Mouse (Mus musculus): ENCODE results near the gene Col11a2.

Col11a2 gene

DNA sequence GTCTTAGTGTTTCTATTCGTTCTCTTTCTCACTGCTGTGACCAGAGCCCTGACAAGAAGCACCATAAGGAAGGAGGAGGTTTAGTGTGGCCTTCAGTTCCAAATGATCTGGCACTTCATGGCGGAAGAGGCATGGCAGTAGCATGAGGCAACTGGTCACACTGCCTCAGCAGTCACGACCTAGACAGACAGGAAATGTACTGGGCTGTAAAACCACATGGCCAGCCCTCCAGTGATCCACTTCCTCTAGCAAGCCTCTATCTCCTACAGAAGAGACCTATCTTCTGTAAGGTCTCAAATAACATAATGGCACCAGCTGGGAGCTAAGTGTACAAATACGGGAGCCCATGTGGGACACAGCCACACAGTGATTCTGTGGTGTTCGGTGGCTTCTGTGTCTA, 32.9 kb downstream of the Col11a2 start:
- no peak for DNase-seq

DNA sequence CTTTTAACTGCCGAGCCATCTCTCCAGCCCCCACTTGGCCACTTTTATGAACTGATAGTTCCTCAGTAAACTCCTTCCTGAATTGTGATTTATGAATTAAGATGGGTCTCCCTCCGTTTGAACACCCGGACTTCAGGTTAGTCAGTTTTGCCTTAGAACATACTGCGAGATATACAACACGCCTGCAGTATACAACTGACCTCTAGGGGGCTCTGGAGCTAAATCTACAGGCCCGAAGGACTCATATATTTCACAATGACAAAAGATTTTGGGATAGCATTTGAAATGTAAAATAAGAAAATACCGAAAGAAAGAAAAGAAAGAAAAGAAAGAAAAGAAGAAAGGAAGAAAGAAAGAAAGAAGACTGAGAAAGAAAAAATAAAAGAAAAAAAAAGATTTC, 36.0 kb downstream of the Col11a2 start:
- DNase-seq = peak; percentile 82

DNA sequence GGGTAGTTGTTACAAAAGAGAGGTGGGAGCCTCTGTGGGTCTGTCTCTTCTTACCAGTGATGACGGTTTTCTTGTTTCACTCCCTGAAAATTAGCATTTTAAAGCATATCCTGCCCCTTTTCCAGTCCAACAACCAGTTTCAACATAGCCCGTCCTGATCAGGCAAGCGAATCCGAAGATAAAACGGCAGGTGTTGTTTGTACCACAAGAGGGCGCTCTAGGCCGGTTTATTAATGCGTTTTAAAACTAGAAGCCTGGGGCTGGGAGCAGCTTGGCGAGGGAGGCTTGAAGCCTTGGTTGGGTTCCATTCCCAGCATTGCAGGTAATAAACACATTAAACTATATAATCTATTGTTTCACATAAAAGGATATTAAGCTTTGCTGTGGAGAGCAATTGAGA, 38.3 kb downstream of the Col11a2 start:
- DNase-seq = peak; percentile 70

DNA sequence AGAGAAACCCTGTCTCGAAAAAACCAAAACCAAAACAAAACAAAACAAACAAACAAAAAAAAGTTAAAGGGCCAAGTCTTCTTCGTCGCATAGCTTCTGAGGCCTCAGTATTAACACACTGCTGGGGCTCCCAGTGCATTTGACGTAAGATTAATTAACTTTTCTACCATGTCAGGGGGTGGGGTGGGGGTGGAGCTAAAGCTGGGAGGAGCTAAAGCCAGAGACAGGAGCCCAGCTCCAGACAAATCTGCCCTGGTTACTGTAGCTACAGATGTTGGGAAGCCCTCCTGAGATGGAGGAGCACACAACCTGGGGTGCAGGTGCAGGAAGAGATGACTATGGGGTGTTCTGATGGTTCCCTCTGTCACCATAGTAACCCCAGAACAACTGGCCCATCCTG, 38.9 kb downstream of the Col11a2 start:
- DNase-seq = no peak

DNA sequence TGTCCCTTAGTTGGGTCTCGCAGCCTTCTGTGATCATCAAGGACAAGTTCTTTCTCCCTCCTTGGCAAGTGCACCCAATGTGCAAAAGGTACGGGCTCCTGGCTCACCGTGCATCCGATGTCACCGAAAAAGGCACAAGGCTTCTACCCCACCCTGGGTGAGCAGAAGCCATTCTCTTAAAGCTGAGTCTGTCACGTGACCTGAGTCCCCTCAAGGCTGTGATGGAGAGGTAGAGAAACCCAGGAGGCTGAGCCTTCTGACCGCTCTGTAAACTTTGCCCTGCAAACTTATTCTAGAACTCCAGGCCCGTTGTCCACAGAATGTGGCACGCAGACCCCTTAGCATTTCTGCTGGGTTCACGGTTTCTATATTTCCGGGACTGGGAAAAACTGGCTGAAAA, 39.8 kb downstream of the Col11a2 start:
- no peak for DNase-seq

DNA sequence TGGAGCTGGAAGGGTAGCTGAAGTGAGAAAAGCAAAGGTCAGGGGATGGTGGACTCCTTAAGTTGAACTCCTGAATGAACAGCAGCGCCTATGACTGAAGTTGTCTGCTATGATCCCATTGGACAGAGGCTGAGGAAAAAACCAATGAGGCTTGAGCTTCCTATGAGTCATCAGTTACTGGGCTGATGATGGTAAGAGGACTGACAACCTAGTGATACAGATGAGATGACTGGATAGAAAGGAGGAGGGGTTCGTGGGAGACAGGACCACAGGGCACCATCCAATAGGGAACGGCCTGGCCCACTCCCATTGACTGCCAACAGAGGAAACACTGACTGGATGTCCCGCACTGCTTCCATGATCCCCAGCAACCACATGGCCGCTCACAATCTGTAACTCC, 40.4 kb downstream of the Col11a2 start:
- DNase-seq = no peak

DNA sequence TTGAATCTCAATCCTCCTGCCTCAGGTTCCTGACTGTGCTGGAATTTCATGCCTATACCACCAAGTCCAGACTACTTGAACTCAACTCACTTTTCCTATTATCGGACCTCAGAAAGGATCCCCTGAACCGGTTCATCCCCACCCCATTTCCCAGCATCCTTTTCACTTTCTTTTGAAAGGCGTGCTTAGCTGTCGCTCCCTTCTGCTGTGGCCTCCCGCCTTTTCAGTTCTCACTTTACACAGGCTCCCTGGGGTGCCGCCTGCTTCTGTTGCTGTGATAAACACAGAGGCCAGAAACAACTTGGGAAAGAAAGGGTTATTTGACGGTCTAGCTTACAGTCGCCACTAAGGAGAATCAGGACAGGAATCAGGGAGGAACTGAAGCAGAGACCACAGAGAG, 43.9 kb downstream of the Col11a2 start:
- no peak for DNase-seq

DNA sequence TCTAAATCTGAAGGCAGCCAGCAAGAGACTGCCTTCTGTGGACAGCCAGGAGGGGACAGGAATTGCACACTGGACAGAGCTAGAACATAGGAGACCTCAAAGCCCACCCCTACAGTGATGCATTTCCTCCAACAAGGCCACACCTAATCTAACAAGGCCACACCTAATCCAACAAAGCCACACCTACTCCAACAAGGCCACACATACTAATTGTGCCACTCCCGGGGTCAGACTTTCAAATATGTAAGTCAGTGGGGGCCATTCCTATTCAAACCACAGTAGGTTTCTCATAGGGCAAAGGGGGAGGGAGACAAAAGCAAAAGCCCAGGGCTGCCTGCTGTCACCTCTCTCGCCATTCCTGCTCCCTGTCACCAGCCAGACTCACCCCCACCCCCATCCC, 48.1 kb downstream of the Col11a2 start:
- no peak for DNase-seq

DNA sequence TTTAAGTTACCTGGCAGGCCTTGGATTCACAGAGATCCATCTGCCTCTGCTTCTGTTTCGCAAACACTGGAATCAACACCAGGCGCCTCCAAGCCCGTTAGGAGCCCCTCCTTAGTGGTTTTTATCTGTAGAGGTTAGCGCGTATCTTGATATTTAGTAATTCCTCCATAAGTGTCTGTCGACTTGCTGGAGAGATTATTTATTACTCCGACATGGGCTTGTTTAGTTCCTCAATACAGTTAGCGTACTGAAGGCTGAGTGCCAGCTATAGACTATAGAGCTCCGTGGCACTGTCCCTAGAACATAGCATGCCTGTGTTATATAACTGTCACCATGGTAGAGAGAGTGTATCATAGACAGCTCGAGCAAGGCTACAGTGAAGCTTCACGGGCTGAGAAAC, 48.9 kb downstream of the Col11a2 start:
- no peak for DNase-seq

DNA sequence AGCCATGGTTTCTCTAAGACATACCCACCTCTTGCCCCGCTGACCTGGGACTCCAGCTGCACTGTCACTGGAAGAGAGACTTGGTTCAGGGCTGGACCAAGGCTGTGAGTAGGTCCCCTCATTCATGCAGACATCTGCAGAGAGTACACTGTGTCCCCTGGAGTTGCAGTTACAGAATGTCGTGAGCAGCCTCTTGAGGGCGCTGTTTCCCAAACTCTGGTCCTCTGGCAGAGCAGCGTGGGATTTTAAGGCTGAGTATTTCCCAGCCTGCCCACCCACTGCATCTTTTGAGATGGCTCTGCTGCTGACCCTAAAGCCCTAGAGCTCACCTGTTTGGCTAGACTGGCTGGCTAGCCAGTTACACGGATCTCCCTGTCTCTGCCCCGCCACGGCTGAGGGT, 51.7 kb downstream of the Col11a2 start:
- DNase-seq = peak; percentile 67

DNA sequence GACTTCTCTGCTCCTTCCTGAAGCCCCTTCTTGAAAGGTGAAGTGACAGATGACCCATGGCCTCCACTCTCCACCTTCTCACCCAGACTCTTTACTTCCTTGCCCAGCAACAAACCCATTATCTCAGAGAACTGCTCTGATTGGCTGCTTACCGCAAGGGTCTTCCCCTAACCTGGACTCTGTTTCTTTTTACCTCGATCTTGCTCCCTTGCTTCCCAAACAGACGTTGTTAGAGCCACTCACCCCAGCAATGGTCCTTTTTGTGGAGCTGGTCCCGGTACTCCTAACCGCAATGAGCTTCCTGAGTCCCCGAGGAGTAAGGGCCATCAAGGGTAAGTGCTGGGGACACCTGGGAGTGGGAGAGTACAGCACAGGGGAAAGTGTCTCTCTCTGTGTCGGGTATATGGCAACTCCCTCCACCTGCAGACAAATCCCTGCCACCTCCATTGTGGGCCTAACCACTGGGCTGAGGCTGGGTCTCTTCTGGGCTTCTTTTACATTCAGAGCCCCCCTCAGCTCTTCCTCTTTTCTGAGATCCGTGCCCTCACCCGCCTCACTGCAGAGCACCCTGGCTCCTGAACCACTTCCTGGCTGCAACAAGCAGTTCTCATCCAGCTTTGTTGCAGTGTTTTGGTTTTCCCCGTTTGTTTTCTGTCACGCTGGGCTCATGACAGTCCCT, 53.1 kb downstream of the Col11a2 start, which contains the start of gene H2-Oa:
Gene H2-Oa (plus strand): TSS at position 144 of the 679 bp plus-strand sequence.
- DNase-seq = peak; percentile 73

DNA sequence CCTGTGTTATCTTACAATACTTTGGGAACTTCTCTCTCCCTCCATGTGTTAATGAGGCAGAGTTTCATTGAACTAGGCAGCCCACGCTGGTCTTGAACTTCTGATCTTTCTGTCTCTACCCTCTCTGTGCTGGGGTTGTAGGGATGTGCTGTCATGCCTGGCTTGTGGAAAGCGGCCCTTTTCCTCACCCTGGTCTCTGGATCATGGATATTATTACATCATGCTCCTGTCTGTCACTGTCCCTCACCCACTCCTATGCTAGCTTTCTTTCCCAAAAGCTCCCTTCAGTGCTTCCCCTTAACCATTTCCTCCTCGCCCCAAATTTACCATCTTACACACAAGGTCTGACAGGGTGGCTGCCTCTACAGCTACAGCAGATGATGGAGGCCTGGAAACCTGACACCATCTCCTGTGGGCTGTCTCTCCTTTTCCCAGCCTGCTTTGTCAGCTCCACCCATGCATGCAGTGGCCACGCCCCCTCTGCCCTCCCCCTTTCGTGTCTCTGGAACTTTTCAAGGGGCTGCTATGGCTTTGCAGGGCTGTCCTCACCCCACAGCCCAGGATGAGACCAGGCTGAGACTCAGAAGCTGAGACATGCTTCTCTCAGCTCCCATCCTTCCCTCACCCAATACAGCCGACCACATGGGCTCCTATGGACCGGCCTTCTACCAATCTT, 54.1 kb downstream of the Col11a2 start:
- peak; percentile 69 for DNase-seq

DNA sequence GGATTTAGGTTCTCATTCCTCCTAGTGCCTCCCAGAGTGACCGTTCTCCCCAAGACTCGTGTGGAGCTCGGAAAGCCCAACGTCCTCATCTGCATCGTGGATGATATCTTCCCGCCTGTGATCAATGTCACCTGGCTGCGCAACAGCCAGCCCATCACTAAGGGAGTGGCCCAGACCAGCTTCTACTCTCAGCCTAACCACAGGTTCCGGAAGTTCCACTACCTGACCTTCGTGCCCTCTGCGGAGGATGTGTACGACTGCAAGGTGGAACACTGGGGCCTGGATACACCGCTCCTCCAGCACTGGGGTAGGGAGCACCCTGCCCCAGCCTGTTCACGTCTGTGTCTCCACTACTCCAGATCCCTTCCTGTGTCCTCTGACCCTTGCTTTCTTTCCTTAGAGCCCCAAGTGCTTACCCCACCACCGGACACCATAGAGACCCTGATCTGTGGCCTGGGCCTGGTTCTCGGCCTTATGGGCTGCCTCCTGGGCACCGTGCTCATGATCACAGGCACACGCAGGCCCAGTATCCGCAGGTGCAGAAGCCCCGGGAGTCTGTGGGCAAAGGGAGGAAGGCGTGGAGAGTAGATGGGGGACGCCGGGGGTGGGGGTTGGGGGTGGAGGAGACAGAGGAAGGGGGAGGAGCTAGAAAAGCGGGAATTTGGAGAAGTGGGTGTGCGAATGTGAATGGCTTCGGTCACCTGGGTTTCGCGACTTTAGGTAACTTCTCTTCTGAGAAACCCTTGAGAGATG, 55.2 kb downstream of the Col11a2 start:
- peak; percentile 54 for DNase-seq

DNA sequence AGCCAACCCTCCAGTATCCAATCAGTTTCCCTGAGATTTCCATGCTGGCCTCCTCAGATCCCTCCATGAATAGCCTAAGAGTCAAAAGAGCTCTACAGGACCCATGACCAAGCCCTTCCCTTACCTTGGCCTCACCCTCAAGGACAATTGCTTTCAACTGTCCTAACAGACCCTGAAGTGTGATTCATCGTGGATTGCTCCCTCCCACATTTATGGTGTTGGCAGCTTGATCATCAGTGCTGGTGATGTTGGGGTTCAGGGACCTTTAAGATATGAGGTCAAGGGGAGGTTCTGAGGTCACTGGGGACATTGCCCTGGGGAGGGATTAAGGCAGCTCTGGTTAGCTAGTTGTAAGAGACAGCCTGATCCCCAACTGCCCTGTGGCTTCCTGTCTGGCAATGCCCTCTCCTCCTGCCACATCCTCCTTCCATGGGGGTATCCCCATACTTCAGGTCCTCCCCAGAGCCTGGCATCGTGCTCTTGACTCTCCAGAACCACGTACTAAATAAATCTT, 57.3 kb downstream of the Col11a2 start:
- no peak for DNase-seq

DNA sequence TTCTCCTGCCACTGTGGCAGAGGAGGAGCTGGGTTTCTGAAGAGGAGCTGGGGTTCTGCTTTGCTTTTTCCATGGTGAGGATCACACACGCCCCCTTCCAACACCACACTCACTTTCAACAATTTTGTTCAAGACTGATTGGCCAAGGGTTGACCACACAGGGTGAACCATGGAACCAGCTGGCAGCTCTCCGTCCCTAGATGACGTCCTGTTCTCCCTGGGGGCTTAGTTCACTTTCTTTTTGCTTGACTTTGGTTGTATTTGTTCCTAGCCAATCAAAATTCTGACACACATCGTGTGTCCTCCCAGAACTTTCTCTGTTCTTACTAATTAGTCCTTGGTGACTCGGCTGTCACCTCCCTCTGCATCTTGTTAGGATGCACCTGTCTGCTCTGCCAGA, 58.0 kb downstream of the Col11a2 start:
- no peak for DNase-seq

DNA sequence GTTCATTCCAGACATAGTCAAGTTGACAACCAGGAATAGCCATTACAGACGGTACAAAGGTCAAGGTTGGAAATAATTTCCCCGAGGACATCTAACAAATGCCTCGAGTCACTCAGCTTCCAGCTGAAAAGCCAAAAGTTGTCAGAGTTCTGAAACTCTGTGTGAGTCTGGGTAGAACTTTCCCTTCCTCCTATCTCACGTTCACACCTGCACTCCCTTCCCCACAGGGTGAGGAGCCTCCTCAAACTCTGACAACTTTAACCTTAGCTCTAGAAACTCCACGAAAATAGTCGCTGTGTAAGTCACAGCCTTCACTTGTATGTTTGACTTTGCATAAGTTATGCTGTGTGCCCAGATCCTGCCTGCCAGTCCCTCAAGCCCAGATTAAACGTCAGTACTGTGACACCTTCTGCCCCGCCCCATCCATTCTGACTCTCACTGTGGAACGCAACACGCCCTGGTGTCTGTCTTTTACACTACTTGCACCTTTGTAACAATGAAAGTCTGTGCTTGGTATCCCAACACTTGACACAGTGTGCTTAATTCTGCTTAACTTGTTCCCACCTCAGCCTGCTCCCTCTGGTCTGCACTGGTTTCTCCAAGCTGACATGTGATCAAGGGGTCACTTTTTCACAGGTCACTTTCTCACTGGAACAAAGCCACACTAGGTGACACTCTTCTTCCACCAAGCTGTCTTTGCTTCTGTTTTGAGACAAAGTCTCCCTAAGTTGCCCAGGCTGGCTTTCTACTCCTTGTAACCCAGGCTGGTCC, 59.7 kb downstream of the Col11a2 start:
- DNase-seq = no peak

DNA sequence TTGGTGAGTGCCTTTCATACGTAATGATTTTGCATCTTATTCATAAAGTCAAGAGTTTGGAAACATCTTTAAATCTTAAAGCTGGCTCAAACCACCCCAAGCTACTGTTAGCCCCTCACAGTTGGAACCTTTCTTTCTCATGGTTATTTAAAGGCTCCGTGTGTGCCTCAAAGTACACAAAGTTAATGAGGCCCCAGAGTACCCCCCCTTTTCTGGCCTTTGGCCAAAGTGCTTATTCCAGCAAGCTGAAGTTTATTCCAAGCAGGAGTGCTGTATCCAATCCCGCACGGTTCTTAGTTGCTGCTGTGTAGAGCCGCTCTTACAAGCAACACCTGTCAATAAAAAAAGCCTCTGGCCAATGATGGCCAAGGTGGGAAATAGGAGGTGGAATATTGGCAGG, 60.3 kb downstream of the Col11a2 start:
- DNase-seq = no peak

DNA sequence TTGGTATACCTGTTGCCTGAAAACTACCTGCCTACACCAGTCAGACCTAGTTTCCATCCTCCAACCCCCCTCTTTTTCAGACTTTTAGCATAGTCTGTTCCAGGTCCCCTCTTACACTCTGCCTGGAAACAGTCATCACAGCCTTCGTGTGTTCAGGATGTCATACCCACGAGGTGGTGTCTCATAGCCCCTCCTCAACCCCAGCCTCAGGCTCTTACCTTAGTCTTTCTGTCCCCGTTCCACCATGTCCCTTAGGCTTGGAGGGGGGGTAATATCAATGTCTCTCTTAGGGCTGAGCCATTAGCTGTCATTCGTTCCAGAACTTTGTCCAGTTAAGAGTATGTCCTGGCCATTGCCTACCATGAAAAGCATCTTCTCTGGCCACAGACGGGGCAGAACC, 61.9 kb downstream of the Col11a2 start:
- no peak for DNase-seq

DNA sequence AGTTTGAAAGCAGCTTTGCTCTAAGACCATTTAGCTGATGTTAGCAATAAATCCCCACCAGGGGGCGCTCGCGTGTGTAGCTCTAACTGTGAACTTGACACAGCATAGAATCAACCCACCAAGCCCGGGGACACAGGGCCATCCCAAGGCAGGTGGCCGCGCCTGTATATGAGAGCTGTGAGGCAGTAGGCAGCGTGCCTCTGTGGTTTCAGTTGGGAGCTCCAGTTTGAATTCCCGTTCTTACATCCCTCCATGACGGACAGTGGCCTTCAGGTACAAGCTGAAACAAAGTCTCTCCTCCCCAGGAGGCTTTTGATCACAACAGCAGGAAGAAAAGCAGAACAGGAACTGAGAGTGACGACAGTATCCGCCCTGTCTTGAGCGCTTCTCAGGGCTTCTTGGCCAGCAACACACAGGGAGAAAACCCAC, 62.4 kb downstream of the Col11a2 start:
- peak; percentile 97 for DNase-seq

DNA sequence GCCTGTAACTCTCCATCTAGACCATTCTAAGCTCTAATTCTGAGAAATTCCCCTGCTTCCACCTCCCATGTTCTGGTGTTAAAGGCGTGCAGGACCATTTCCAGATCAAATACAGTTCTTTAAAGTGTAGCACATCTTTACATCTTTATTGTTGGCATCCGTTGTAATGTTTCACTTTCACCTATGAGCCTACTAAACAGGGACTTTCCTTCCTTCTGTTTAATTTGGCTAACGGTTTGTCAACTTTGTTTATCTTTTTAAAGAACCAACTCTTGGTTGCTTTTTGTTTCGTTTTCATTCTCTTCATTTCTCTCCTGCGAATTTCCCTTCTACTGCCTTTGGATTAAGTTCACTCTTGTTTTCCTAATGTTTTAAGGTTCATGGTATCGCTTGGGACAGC, 63.6 kb downstream of the Col11a2 start:
- no peak for DNase-seq

DNA sequence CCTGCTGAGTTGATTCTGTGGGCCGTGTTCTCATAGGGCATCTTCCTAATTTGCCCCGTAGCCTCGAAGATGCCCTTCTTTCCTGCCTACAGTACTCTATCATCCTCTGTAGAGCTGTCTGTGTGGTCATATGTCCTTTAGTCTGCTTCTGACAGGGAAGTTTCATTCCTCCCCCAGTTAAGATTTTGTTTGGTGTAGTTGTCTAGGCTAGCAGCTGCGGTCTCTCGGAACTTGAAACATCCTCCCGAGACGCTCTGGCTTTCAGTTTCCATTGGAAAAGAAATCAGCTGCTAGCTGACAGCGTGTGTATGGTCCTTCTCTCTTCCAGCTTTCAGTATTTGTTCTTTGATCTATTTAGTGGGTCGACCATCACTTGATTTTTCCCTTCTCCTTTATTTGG, 65.6 kb downstream of the Col11a2 start:
- DNase-seq = no peak

DNA sequence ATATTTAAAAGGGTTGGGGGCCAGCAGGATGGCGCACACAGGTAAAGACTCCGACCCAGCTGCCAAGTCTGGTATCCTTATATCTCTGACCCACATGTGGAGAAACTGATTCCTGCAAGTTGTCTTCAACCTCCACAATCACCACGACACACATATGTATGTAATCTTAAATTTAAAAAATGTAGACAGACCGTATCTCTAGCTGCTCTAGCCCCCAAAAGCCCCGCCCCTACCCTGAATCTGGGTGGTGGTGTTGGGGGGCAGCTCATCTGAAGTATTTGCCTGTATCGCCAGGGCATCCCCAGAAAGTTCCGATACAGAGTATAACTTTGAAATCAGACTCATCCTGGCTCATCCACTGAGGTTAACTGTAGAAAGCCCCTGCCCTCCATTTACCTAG, 67.3 kb downstream of the Col11a2 start:
- DNase-seq = no peak
